Mouse (Mus musculus): ENCODE measurements around the gene Farp1.

- TF ChIP-seq EP300 (IDR thresholded peaks at IDR 0.05; ENCODE audit: low read depth): no peak
- no peak for TF ChIP-seq CTCF (IDR thresholded peaks at IDR 0.05; ENCODE audit: low read depth)
Observed at GRCm38 (mm10) chr14:121313283-121313682, 278.3 kb downstream of the Farp1 start.
